In genomic region chr7:36352761-36353160, GRCm38 (mm10) we compare ENCODE assay signal across 21 mouse cellular contexts.
A peak's percentile ranks its signal among the peaks of the same experiment; 100 is the strongest.
DNase-seq lines count a peak whose midpoint lies in the region; ATAC-seq lines count a peak whose summit lies in the region.
"Had no signal": no experiment of that assay in that cellular context is flagged by ENCODE, and none has a peak within 500 bp of the region (broad histone marks: within the 10 kb centered on the region; RNA-seq: fewer than 3 reads in every experiment).

No protein-coding gene starts in this region.

- H3K27ac ChIP-seq in midbrain, embryonic 15.5 days: no peak overlapping the region
- no peak overlapping the region for H3K27ac ChIP-seq in midbrain, embryonic 10.5 days (replicated peaks)
- H3K27ac ChIP-seq in forebrain, embryonic 13.5 days: no peak overlapping the region
- peak overlapping the region; percentile 36; the same call in 1 of the 2 replicates for H3K27ac ChIP-seq in hindbrain, embryonic 14.5 days
- H3K27ac ChIP-seq: embryonic facial prominence, embryonic 12.5 days; heart, embryonic 13.5 days; intestine, embryonic 15.5 days; stomach, embryonic 15.5 days had no signal

- no peak for DNase-seq in midbrain, embryonic 10.5 days (ENCODE audit: low spot score)
- DNase-seq in hindbrain, embryonic 14.5 days (ENCODE audit: low spot score): no peak
- peak; percentile 48 for DNase-seq in retina, postnatal 1 day
- DNase-seq in frontal cortex, postnatal 36 days (ENCODE audit: low spot score in 2 of 2): no peak
- no peak for DNase-seq in spleen, postnatal 4 days (ENCODE audit: low spot score in 2 of 2)
- DNase-seq: adrenal gland, postnatal 10 days; cerebellum, postnatal 10 days; kidney, adult 9 months; kidney, postnatal 25 days; liver; liver, postnatal 0 days; lung, postnatal 10 days; spleen, adult 18-20 months; thymus, adult 2 months had no signal

- H3K4me1 ChIP-seq in midbrain, embryonic 15.5 days: no peaks in the 10 kb centered on the region
- H3K4me1 ChIP-seq in midbrain, embryonic 10.5 days: no peaks in the 10 kb centered on the region
- H3K4me1 ChIP-seq in forebrain, embryonic 13.5 days: peaks cover 9% of the 10 kb centered on the region
- H3K4me1 ChIP-seq in hindbrain, embryonic 14.5 days (replicated peaks; ENCODE audit: control insufficient read depth, insufficient read depth, low read length): no peaks in the 10 kb centered on the region
- H3K4me1 ChIP-seq: heart, embryonic 13.5 days; intestine, embryonic 15.5 days; stomach, embryonic 15.5 days had no signal

- no peaks in the 10 kb centered on the region for H3K27me3 ChIP-seq in midbrain, embryonic 15.5 days (replicated peaks)
- H3K27me3 ChIP-seq in midbrain, embryonic 10.5 days (ENCODE audit: low read depth, poor library complexity, severe bottlenecking): no peaks in the 10 kb centered on the region
- H3K27me3 ChIP-seq in forebrain, embryonic 13.5 days: no peaks in the 10 kb centered on the region
- no peaks in the 10 kb centered on the region for H3K27me3 ChIP-seq in hindbrain, embryonic 14.5 days (ENCODE audit: control insufficient read depth, insufficient read depth, low read length)
- H3K27me3 ChIP-seq: embryonic facial prominence, embryonic 12.5 days; intestine, embryonic 15.5 days; stomach, embryonic 15.5 days had no signal

- H3K36me3 ChIP-seq in midbrain, embryonic 15.5 days (replicated peaks): no peaks in the 10 kb centered on the region
- no peaks in the 10 kb centered on the region for H3K36me3 ChIP-seq in midbrain, embryonic 10.5 days
- H3K36me3 ChIP-seq in forebrain, embryonic 13.5 days (ENCODE audit: poor library complexity, severe bottlenecking): no peaks in the 10 kb centered on the region
- H3K36me3 ChIP-seq in hindbrain, embryonic 14.5 days (replicated peaks; ENCODE audit: control insufficient read depth, insufficient read depth): no peaks in the 10 kb centered on the region
- H3K36me3 ChIP-seq: embryonic facial prominence, embryonic 12.5 days; heart, embryonic 13.5 days; intestine, embryonic 15.5 days; stomach, embryonic 15.5 days had no signal

- H3K9me3 ChIP-seq in midbrain, embryonic 15.5 days: no peaks in the 10 kb centered on the region
- no peaks in the 10 kb centered on the region for H3K9me3 ChIP-seq in midbrain, embryonic 10.5 days (replicated peaks)
- H3K9me3 ChIP-seq in forebrain, embryonic 13.5 days (replicated peaks): no peaks in the 10 kb centered on the region
- no peaks in the 10 kb centered on the region for H3K9me3 ChIP-seq in hindbrain, embryonic 14.5 days (ENCODE audit: control insufficient read depth, low read length)
- H3K9me3 ChIP-seq: embryonic facial prominence, embryonic 12.5 days; heart, embryonic 13.5 days; intestine, embryonic 15.5 days; stomach, embryonic 15.5 days had no signal

- H3K9ac ChIP-seq in midbrain, embryonic 15.5 days: no peak overlapping the region
- H3K9ac ChIP-seq in forebrain, embryonic 13.5 days: no peak overlapping the region
- H3K9ac ChIP-seq in hindbrain, embryonic 14.5 days: no peak overlapping the region; the same call in 1 of the 2 replicates
- H3K9ac ChIP-seq: embryonic facial prominence, embryonic 12.5 days; heart, embryonic 13.5 days; intestine, embryonic 15.5 days; liver, postnatal 0 days; stomach, embryonic 15.5 days had no signal

- WGBS in midbrain, embryonic 15.5 days: 27% methylated on average over 2 of the region's 2 CpGs
- 57% methylated on average over 2 of the region's 2 CpGs for WGBS in midbrain, embryonic 10.5 days
- 3% methylated on average over 2 of the region's 2 CpGs for WGBS in forebrain, embryonic 13.5 days
- 25% methylated on average over 2 of the region's 2 CpGs for WGBS in hindbrain, embryonic 14.5 days

- 0 out of 2 replicates have a peak, but pooled peaks have one; percentile 27 for ATAC-seq in midbrain, embryonic 15.5 days (replicated peaks)
- ATAC-seq in forebrain, embryonic 13.5 days: peak; percentile 70
- ATAC-seq in hindbrain, embryonic 14.5 days (ENCODE audit: low FRiP score): no peak
- no peak for ATAC-seq in granulocyte monocyte progenitor cell, adult 5-6 weeks (replicated peaks; ENCODE audit: poor library complexity, severe bottlenecking)
- ATAC-seq: intestine, embryonic 15.5 days; liver, postnatal 0 days had no signal

- H3K4me2 ChIP-seq in midbrain, embryonic 15.5 days: no peak overlapping the region
- H3K4me2 ChIP-seq in forebrain, embryonic 13.5 days: no peak overlapping the region
- no peak overlapping the region for H3K4me2 ChIP-seq in hindbrain, embryonic 14.5 days (replicated peaks)
- H3K4me2 ChIP-seq: embryonic facial prominence, embryonic 12.5 days; heart, embryonic 13.5 days; intestine, embryonic 15.5 days; stomach, embryonic 15.5 days had no signal

- H3K4me3 ChIP-seq in midbrain, embryonic 15.5 days: no peak overlapping the region
- no peak overlapping the region for H3K4me3 ChIP-seq in midbrain, embryonic 10.5 days
- no peak overlapping the region for H3K4me3 ChIP-seq in forebrain, embryonic 13.5 days
- H3K4me3 ChIP-seq in hindbrain, embryonic 14.5 days (replicated peaks; ENCODE audit: low read length): no peak overlapping the region
- H3K4me3 ChIP-seq: embryonic facial prominence, embryonic 12.5 days; heart, embryonic 13.5 days; intestine, embryonic 15.5 days; stomach, embryonic 15.5 days had no signal

Comparison
In these comparisons a context has a peak if more than half of its experiments do, and no peak if none do; other contexts are left out.
1. ATAC-seq: peak in midbrain, embryonic 15.5 days (single experiment) and forebrain, embryonic 13.5 days (single experiment); none in hindbrain, embryonic 14.5 days (single experiment) and granulocyte monocyte progenitor cell, adult 5-6 weeks (single experiment).